Mouse (Mus musculus) cerebellum, postnatal 4 days (tissue): ENCODE measurements around the gene Dkk3.
"Not testable (repeated sequence)": the region's sequence is repeated elsewhere in the genome, so short reads cannot be mapped to it uniquely, and the experiment has no call there.

Experiments
- DNase-seq, 2 experiments: peaks; one replicate each; pipeline ENCODE4 v3.0.0; 2022; ENCODE audit warnings: low spot score in 2 of 2, mixed read lengths in 1 of 2

Gene Dkk3

GRCm38 (mm10) chr7:112130660-112131059 is 28.2 kb downstream of the Dkk3 start:
- no peak for DNase-seq

DNA sequence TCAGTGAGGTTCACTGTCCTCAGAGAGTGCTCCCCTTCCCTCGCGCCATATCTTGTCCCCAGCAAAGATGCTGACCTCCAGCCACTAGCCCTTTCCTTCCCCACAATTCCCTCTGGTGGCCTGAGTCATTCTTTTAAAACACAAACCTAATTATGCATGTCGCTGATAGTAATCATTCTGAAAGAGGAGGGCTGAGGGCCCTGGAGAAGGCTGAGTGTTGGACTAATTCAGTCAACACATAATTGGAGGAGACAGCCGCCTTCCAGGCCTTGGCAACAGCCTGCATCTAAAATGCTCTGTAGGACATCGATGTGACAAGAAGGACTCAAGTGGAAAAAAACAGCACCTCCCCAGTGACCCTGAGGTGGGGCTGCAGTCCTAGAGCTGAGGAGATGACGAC is 29.0 kb downstream of the Dkk3 start:
- DNase-seq: peak in 1 of 2 experiments; percentile 38

DNA sequence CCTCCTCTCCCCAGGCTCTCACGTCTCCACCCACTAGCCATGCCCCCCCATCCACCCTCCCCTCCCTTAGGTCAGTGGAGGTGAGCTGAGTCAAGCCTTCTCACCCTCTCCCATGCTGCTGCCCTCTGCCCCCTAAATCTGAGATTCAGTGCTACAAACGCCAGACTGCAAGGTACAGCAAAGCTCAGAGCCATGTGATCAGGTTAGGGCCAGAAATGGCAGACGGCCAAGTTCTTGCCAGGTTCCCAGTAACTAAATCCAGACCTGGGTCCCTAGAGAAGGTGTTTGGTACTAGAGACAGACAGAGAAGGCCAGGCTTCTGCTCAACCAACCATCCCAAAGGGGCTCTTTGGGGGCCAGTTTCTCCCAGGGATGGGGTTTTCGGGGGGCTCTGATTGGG is 30.0 kb downstream of the Dkk3 start:
- DNase-seq: no peak

DNA sequence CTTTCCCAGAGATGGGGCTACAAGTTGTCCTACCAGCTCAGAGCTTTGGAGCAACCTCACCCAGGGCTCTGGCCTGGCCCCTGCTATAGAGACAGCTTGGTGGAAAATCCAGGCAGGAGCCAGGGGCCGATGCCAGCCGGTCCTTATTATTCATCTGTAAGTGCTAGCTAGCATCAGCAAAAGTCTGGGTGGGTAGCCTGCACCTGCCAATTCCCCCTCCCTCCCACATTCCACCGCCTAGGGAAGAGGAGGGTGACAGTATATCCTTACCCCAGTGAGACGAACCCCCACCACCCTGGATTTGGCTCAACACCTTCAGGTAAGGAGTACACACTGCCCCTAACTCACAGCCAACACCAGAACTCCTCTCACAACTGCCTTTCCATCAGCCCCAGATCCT is 30.9 kb downstream of the Dkk3 start:
- DNase-seq: no peak

DNA sequence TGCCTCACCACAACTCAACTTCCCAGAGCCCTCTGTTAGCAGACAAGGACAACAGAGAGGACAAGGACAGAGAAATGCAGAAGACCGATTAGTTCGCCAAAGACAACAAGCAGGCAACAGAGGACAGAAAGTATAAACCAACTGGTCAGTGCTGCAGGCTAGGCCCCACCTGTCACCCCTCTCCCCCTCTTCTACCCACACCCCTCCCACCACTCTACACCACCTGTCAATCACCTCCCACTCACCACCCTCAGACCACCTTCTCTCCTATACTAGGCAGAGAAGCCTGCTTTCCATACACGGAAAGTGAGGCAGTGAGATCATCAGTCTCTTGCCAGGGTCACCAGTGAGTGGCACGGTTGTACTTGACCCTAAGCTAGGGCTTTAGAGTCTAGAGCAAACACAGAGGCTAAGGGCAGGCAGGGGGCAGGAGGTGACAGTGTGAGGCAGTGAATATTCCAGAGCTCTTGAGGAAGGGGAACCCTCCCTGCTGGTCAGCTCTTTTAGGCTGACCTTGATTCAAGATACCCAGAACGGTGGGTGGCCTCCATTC is 31.7 kb downstream of the Dkk3 start:
- no peak for DNase-seq

GRCm38 (mm10) chr7:112125625-112126260 is 33.1 kb downstream of the Dkk3 start:
- DNase-seq: no peak

- no peak for DNase-seq
These were observed 35.2 kb downstream of the Dkk3 start for GRCm38 (mm10) chr7:112123612-112124011.

- no peak for DNase-seq
These were observed 36.9 kb downstream of the Dkk3 start for GRCm38 (mm10) chr7:112121866-112122500.

- no peak for DNase-seq
These were observed 37.7 kb downstream of the Dkk3 start for GRCm38 (mm10) chr7:112120861-112121810.

DNA sequence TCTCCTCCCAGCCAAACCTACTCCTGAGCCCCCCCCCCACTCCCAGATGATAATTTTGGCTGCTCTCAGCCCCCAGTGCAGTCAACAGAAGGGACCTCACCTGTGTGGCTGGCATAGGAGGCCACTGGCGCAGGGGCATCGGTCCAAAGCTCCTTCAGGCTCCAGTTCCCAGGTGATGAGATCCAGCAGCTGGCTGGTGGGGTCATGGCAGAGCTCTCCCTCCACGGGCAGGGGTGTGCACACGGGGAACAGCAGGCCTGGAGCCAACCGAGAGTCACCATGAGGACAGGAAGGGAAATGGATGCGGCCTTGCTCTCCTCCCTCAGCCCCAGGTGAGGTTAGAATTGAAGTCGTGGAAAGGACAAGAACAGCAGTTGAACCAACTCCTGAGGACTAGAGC is 39.6 kb downstream of the Dkk3 start:
- DNase-seq: no peak

GRCm38 (mm10) chr7:112118086-112118485 is 40.8 kb downstream of the Dkk3 start:
- DNase-seq: peak in 1 of 2 experiments; percentile 26

DNA sequence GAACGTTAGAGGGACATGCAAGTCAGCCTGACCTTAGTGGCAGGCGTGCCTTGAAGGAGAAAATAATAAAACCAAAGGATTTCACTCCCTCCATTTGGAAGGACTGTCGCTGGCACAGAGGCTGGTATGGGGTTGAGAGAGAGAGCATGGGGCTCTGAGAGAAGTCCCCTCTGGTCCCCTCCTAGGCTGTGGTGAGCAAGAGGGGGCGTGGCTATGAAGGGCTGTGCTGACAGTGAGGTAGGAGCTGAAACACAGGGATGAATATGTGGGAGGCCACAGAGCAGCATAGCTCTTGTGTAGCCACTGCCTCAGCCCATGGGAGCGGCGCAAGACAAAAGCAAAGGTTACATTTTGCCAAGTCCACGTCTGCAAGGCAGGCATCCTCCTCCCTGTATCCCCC is 41.4 kb downstream of the Dkk3 start:
- no peak for DNase-seq

GRCm38 (mm10) chr7:112110638-112111372 is 48.1 kb downstream of the Dkk3 start:
- DNase-seq: no peak

DNA sequence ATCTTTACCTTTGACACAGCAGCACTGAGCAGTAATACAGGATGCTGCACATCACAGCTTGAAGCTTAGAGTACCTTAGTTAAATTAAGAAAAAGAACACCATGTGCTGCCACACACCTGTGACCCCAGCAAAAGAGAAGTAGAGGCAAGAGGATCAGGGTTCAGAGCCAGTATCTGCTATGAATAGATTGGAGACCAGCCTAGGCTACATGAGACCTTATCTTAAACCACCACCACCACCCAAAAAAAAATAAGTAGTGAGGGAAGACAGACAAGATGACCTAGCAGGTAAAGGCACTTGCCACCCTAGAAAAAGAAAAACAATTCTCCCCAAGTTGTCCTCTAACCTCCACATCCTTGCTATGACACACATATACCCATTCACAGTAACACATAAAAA is 50.1 kb downstream of the Dkk3 start:
- DNase-seq: no peak

DNA sequence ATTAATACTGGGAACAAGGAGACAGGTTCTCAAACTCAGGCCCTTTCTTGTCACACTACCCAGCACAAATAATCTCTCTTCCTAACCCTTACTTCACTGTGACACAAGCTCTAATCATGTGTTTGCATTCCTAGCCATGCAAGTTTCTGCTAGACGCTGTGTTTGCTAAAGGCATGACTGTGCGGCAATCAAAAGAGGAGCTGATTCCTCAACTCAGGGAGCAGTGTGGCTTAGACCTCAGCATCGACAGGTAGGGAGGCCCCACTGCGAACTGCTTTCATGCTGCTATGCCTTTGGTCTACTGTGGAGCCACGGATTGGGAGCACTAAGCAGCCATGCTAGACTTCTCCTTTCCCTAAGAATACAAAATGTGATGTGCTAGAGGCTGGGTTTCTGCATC is 55.0 kb downstream of the Dkk3 start:
- DNase-seq: no peak

- DNase-seq: no peak
These were observed 55.9 kb downstream of the Dkk3 start for GRCm38 (mm10) chr7:112102933-112103332.

DNA sequence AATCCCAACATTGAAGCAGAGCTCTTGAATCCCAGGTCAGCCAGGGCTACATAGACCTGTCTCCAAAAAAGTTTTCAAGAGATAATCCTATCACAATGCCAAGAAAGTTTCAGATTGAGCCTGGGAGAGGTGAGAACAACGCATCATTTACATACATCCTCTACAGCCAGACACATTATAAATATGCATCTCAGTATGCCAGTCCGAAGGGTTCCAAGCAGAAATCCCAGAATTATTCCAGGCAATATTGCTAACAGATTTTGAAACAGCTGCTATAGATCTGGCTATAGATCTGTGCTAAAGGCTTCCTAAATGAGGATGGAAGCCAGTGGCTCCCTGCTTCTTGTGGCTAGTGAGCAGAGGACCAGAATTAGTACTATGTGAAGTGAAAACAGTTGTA is 58.0 kb downstream of the Dkk3 start:
- DNase-seq: no peak

DNA sequence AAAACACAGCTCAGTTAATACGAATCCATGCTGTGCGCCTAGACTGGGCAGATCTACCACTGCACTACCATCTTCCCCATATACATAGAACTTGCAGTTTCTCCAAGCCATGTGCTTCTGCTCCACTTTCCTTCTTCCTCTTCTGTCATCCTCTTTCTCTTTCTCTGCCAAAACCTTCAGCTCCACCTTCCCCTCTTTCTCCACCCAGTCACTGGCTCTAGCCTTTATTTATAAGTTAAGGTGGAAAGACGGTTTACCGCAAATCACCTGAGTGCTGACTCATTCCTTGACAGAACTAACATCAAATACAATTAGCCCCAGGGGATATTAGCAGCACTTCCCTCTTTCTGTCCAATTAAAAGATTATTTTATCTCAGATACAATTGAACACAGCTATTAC is 63.9 kb downstream of the Dkk3 start:
- DNase-seq: not testable (repeated sequence)

DNA sequence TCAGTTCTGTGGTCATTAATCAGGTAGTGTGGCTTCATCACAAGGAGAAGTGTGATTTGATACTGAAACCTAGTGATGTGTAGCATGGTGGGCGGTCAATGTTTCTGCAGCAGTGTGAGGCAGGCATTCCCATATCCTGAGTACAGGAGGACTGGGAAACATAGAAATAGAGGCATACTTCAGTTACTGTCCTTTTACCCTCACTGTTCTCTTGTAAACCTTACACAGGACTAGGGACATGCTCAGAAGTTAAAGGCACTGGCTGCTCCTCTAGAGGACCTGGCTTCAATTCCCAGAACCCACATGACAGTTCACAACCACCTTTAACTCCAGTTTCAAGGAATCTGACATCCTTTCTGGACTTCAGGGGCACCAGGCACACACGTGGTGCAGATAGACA is 72.7 kb downstream of the Dkk3 start:
- no peak for DNase-seq

DNA sequence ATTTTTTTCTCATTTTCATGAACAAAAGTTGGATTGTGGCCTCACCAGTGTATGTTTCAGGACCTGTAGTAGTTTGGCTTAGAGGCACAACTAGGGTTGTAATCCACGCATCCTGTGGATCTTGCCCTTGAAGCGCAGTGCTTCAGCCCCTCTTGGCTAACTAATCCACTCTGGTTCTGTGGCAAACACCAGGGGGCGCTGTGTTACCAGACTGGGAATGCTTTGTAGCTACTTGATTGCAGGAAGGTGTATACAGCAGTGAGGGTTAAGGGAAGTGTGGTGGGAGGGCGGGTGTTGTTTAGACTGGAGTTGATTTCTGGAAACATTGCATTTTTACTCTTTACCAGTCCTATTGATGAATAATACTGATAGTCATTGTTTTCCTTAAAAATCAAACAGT is 73.8 kb downstream of the Dkk3 start:
- peak; percentile 83 to 85 for DNase-seq

GRCm38 (mm10) chr7:112084222-112084621 is 74.6 kb downstream of the Dkk3 start:
- DNase-seq: no peak

DNA sequence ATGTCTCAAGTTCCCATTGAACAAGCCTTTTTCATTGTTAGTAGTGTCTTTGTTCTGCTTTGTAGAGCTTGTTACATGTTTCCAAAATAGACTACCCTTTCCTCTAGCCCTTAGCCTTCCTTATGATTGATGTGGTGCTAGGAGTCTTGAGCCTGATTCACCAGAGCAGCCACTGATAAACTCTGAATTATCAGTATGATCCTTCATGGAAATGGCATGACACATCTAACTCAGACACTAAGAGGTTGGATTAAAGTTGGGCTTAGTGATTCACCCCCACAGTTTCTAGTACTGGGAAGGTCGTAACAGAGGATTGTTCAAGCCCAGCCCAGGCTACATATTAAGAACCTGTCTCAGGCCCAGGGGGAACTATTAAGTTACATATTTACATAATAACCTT is 76.2 kb downstream of the Dkk3 start:
- no peak for DNase-seq
